Mouse (Mus musculus) cerebellum, adult 11 months (tissue): ENCODE measurements around the gene Rsph3a.

Source experiments
- DNase-seq: peaks from one replicate; pipeline ENCODE4 v3.0.0; 2022

Rsph3a gene

GRCm38 (mm10) chr17:7945117-7946052 is at the start of gene Rsph3a:
Gene Rsph3a, plus strand, starts transcription at chr17:7945614.
- peak; percentile 80 for DNase-seq

- no peak for DNase-seq
Observed at GRCm38 (mm10) chr17:7896047-7896635, 49.3 kb upstream of the Rsph3a start.

GRCm38 (mm10) chr17:7897120-7897519 is 48.3 kb upstream of the Rsph3a start:
- no peak for DNase-seq

- no peak for DNase-seq
Observed at GRCm38 (mm10) chr17:7897756-7898155, 47.7 kb upstream of the Rsph3a start.

GRCm38 (mm10) chr17:7899233-7899632 is 46.2 kb upstream of the Rsph3a start:
- DNase-seq: no peak

GRCm38 (mm10) chr17:7899961-7900360 is 45.5 kb upstream of the Rsph3a start:
- no peak for DNase-seq

- DNase-seq: no peak
Observed at GRCm38 (mm10) chr17:7901536-7901935, 43.9 kb upstream of the Rsph3a start.

- DNase-seq: no peak
Observed at GRCm38 (mm10) chr17:7902362-7902761, 43.1 kb upstream of the Rsph3a start.

- DNase-seq: no peak
Observed at GRCm38 (mm10) chr17:7904992-7905391, 40.4 kb upstream of the Rsph3a start.

GRCm38 (mm10) chr17:7905936-7906685 is 39.3 kb upstream of the Rsph3a start:
- no peak for DNase-seq

- no peak for DNase-seq
Observed at GRCm38 (mm10) chr17:7914596-7915227, 30.7 kb upstream of the Rsph3a start.

- no peak for DNase-seq
Observed at GRCm38 (mm10) chr17:7915791-7916190, 29.6 kb upstream of the Rsph3a start.

GRCm38 (mm10) chr17:7916782-7917574 is 28.4 kb upstream of the Rsph3a start:
- no peak for DNase-seq

GRCm38 (mm10) chr17:7918355-7918754 is 27.1 kb upstream of the Rsph3a start:
- DNase-seq: no peak

- no peak for DNase-seq
Observed at GRCm38 (mm10) chr17:7919209-7919608, 26.2 kb upstream of the Rsph3a start.

GRCm38 (mm10) chr17:7922564-7922963 is 22.9 kb upstream of the Rsph3a start:
- DNase-seq: no peak

GRCm38 (mm10) chr17:7924185-7924725 is 21.2 kb upstream of the Rsph3a start:
- no peak for DNase-seq

GRCm38 (mm10) chr17:7925413-7926160 is 19.8 kb upstream of the Rsph3a start, which contains the start of gene Tagap:
Gene Tagap, plus strand, starts transcription at chr17:7926000.
- no peak for DNase-seq

GRCm38 (mm10) chr17:7927582-7928535 is 17.6 kb upstream of the Rsph3a start:
- peak; percentile 39 for DNase-seq

- DNase-seq: no peak
Observed at GRCm38 (mm10) chr17:7928662-7929061, 16.8 kb upstream of the Rsph3a start.
